Mouse (Mus musculus) subcutaneous adipose tissue, adult 2 months (tissue): ENCODE results near the gene Olfr60. TPM values are rescaled to one million over a fixed set of nuclear protein-coding genes. Genes with fewer than 3 reads are reported as not detected.

Experiments used
- polyA plus RNA-seq: library from polyadenylated mRNA; depleted of rRNA; stranded (reverse); fragments of >200 nt; gene quantifications from 2 replicates; pipeline ENCODE4 v1.2.3, GENCODE M21; 2012; ENCODE audit warnings: low replicate concordance; rRNA removed

Olfr60 gene
- polyA plus RNA-seq, result 0.13 and 0.27 TPM in 2 replicates

GRCm38 (mm10) chr7:140361571-140361970 is at the start of gene Olfr60:
TSS of gene Olfr60 (minus strand) at chr7:140361671.

GRCm38 (mm10) chr7:140402818-140403217 is 41.3 kb upstream of the Olfr60 start, which contains the start of gene Olfr531:
TSS of gene Olfr531 (minus strand) at chr7:140402918.

GRCm38 (mm10) chr7:140376231-140376630 is 14.8 kb upstream of the Olfr60 start, which contains the start of gene Olfr530:
TSS of gene Olfr530 (minus strand) at chr7:140376331.

DNA sequence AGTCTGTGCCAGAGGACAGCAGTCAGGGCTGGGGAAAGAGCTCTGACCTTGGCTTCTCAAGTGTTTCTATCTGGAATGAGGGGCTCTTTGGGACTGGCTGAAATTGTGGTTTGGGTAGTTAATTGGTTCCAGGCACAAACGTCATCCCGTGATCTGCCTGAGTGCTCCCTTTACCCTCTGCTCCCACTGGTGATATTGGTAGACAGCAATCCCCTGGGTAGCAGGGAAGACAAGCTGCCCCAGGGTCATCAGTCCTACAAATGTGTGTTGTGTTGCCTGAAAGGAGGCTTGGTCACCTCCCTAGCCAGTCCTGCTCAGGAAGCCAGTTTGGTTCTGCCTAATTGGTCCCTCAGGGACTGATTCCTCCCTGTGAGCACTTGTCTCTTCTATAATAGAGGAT is 27.8 kb downstream of the Olfr60 start, which contains the start of gene Olfr527:
Gene Olfr527, plus strand, starts transcription at position 301 of the 400 bp plus-strand sequence.

GRCm38 (mm10) chr7:140320558-140320957 is 40.9 kb downstream of the Olfr60 start, which contains the start of gene Olfr525:
TSS of gene Olfr525 (plus strand) at chr7:140320858.

Other genes with a start within 250 kb of the Olfr60 start
- 27.3 and 32.0 TPM in 2 replicates for gene Paox, start 245.9 kb downstream of the Olfr60 start, polyA plus RNA-seq
- 240 and 347 TPM in 2 replicates for gene Echs1, start 245.2 kb downstream of the Olfr60 start, polyA plus RNA-seq
- 30.3 and 50.3 TPM in 2 replicates for gene Mtg1, start 224.1 kb downstream of the Olfr60 start, polyA plus RNA-seq
- gene Sprn, start 206.8 kb downstream of the Olfr60 start, polyA plus RNA-seq, result 0.89 and 2.7 TPM in 2 replicates
- gene Olfr522, start 196.9 kb downstream of the Olfr60 start, polyA plus RNA-seq, result not detected in 2 replicates
- not detected in 2 replicates for gene Olfr523, start 188.5 kb downstream of the Olfr60 start, polyA plus RNA-seq
- gene Olfr524, start 155.7 kb downstream of the Olfr60 start, polyA plus RNA-seq, result not detected in 2 replicates
- gene Cd163l1, start 143.4 kb downstream of the Olfr60 start, polyA plus RNA-seq, result 0.36 and 1.7 TPM in 2 replicates
- gene 5830411N06Rik, start 114.4 kb downstream of the Olfr60 start, polyA plus RNA-seq, result 0.04 and 0.13 TPM in 2 replicates
- not detected in 2 replicates for gene Olfr525, start 40.8 kb downstream of the Olfr60 start, polyA plus RNA-seq
- not detected in 2 replicates for gene Olfr527, start 27.7 kb downstream of the Olfr60 start, polyA plus RNA-seq
- not detected in 2 replicates for gene Olfr530, start 14.7 kb upstream of the Olfr60 start, polyA plus RNA-seq
- gene Olfr531, start 41.2 kb upstream of the Olfr60 start, polyA plus RNA-seq, result not detected in 2 replicates
- gene Olfr532, start 60.0 kb upstream of the Olfr60 start, polyA plus RNA-seq, result not detected in 2 replicates
- gene Olfr533, start 101.7 kb upstream of the Olfr60 start, polyA plus RNA-seq, result not detected in 2 replicates
- gene Olfr535, start 122.5 kb upstream of the Olfr60 start, polyA plus RNA-seq, result not detected in 2 replicates
- not detected in 2 replicates for gene Olfr536, start 145.7 kb upstream of the Olfr60 start, polyA plus RNA-seq
- not detected in 2 replicates for gene Olfr538, start 206.2 kb upstream of the Olfr60 start, polyA plus RNA-seq
- not detected in 2 replicates for gene Olfr46, start 239.6 kb upstream of the Olfr60 start, polyA plus RNA-seq